Mouse (Mus musculus): Measurements from ENCODE around the gene Mecom. TPM values are rescaled to one million over a fixed set of nuclear protein-coding genes. Genes with fewer than 3 reads are reported as not detected.
A peak's percentile ranks its signal among the peaks of the same experiment; 100 is the strongest.

The Mecom gene
- polyA plus RNA-seq, 1 experiment from 2014 or later: 41.8 TPM

- WGBS (ENCODE audit: insufficient replicate concordance): 81% methylated on average over 13 of the region's 13 CpGs
- H3K27me3 ChIP-seq (ENCODE audit: control insufficient read depth, insufficient read depth, low read length): no peaks in the 10 kb centered on the region
- no peaks in the 10 kb centered on the region for H3K36me3 ChIP-seq (ENCODE audit: control insufficient read depth, insufficient read depth, low read length)
- H3K9me3 ChIP-seq (replicated peaks; ENCODE audit: control insufficient read depth, low read length): no peaks in the 10 kb centered on the region
- H3K9ac ChIP-seq (ENCODE audit: low read depth, low read length): no peak overlapping the region
- H3K4me3 ChIP-seq (ENCODE audit: low read depth, low read length): no peak overlapping the region
- no peaks in the 10 kb centered on the region for H3K4me1 ChIP-seq (ENCODE audit: control insufficient read depth, insufficient read depth, low read length)
- ATAC-seq (replicated peaks; ENCODE audit: insufficient number of reproducible peaks, low FRiP score, low TSS enrichment): no peak
- H3K4me2 ChIP-seq: no peak overlapping the region
- H3K27ac ChIP-seq (ENCODE audit: low read depth, low read length): no peak overlapping the region
Measured at GRCm38 (mm10) chr3:30019961-30020360, 527.8 kb downstream of the Mecom start.

DNA sequence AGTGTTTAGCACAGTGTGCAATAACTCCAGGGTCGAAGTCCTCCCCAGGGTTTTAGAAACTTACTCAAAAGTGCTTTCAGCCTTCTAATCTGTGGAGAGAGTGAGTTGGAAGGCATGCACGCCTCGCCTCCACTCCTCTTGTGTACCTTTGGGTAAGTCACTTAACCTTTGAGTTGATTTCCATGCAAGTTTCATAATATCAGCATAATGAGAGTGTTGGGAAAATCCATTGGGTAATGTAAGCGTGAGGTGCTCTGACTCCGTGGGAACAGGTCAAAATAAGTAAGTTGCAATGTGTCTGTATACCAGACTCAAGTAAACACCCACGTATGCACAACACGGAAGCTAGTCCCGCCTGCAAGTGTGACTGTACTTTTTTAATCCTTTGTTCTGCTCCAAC is 528.4 kb downstream of the Mecom start:
- H3K36me3 ChIP-seq (ENCODE audit: control insufficient read depth, insufficient read depth, low read length): no peaks in the 10 kb centered on the region
- no peak for ATAC-seq (replicated peaks; ENCODE audit: insufficient number of reproducible peaks, low FRiP score, low TSS enrichment)
- H3K9me3 ChIP-seq (replicated peaks; ENCODE audit: control insufficient read depth, low read length): no peaks in the 10 kb centered on the region
- no peak overlapping the region for H3K9ac ChIP-seq (ENCODE audit: low read depth, low read length)
- H3K27me3 ChIP-seq (ENCODE audit: control insufficient read depth, insufficient read depth, low read length): no peaks in the 10 kb centered on the region
- no peak overlapping the region for H3K4me2 ChIP-seq
- WGBS (ENCODE audit: insufficient replicate concordance): 74% methylated on average over 8 of the region's 8 CpGs
- H3K4me3 ChIP-seq (ENCODE audit: low read depth, low read length): no peak overlapping the region
- no peak overlapping the region for H3K27ac ChIP-seq (ENCODE audit: low read depth, low read length)
- H3K4me1 ChIP-seq (ENCODE audit: control insufficient read depth, insufficient read depth, low read length): no peaks in the 10 kb centered on the region

DNA sequence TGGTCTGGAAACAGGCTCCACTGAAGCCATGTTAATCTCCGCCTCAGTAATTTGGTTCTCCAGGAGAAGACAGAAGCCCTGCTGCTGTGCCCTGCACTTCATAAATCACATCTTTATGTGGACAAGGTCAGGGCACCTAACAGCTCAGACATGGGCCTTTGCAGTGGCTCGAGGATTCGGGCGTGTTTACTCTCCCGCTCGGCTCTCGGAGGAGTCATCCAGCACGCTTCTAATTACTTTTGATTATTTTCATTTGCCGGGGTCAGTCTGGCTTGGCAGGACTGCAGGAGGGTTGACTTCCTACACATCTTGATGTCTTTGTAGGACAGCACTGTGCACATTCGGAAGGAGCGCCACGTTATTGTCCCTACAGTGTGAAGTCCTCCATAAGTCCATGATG is 529.6 kb downstream of the Mecom start:
- no peak overlapping the region for H3K27ac ChIP-seq (ENCODE audit: low read depth, low read length)
- H3K4me2 ChIP-seq: no peak overlapping the region
- H3K36me3 ChIP-seq (ENCODE audit: control insufficient read depth, insufficient read depth, low read length): no peaks in the 10 kb centered on the region
- no peaks in the 10 kb centered on the region for H3K27me3 ChIP-seq (ENCODE audit: control insufficient read depth, insufficient read depth, low read length)
- no peak overlapping the region for H3K4me3 ChIP-seq (ENCODE audit: low read depth, low read length)
- no peaks in the 10 kb centered on the region for H3K4me1 ChIP-seq (ENCODE audit: control insufficient read depth, insufficient read depth, low read length)
- ATAC-seq (replicated peaks; ENCODE audit: insufficient number of reproducible peaks, low FRiP score, low TSS enrichment): no peak
- no peak overlapping the region for H3K9ac ChIP-seq (ENCODE audit: low read depth, low read length)
- WGBS (ENCODE audit: insufficient replicate concordance): 42% methylated on average over 12 of the region's 12 CpGs
- no peaks in the 10 kb centered on the region for H3K9me3 ChIP-seq (replicated peaks; ENCODE audit: control insufficient read depth, low read length)

- Histone ChIP-seq H3K4me1 (ENCODE audit: control insufficient read depth, insufficient read depth, low read length) (no peaks in the 10 kb centered on the region), H3K27ac (ENCODE audit: low read depth, low read length) (no peak overlapping the region), H3K9ac (ENCODE audit: low read depth, low read length) (no peak overlapping the region), H3K36me3 (ENCODE audit: control insufficient read depth, insufficient read depth, low read length) (no peaks in the 10 kb centered on the region), H3K4me3 (ENCODE audit: low read depth, low read length) (no peak overlapping the region), H3K4me2 (no peak overlapping the region), H3K9me3 (replicated peaks; ENCODE audit: control insufficient read depth, low read length) (no peaks in the 10 kb centered on the region), H3K27me3 (ENCODE audit: control insufficient read depth, insufficient read depth, low read length) (no peaks in the 10 kb centered on the region)
- no peak for ATAC-seq (replicated peaks; ENCODE audit: insufficient number of reproducible peaks, low FRiP score, low TSS enrichment)
- WGBS (ENCODE audit: insufficient replicate concordance): 68% methylated on average over 5 of the region's 5 CpGs
Measured at GRCm38 (mm10) chr3:30016766-30017165, 531.0 kb downstream of the Mecom start.

- Histone ChIP-seq H3K4me2 (no peak overlapping the region), H3K4me1 (ENCODE audit: control insufficient read depth, insufficient read depth, low read length) (no peaks in the 10 kb centered on the region), H3K27ac (ENCODE audit: low read depth, low read length) (no peak overlapping the region), H3K36me3 (ENCODE audit: control insufficient read depth, insufficient read depth, low read length) (no peaks in the 10 kb centered on the region), H3K9me3 (replicated peaks; ENCODE audit: control insufficient read depth, low read length) (no peaks in the 10 kb centered on the region), H3K27me3 (ENCODE audit: control insufficient read depth, insufficient read depth, low read length) (no peaks in the 10 kb centered on the region), H3K9ac (ENCODE audit: low read depth, low read length) (no peak overlapping the region), H3K4me3 (ENCODE audit: low read depth, low read length) (no peak overlapping the region)
- no peak for ATAC-seq (replicated peaks; ENCODE audit: insufficient number of reproducible peaks, low FRiP score, low TSS enrichment)
- 8% methylated on average over 10 of the region's 10 CpGs for WGBS (ENCODE audit: insufficient replicate concordance)
Measured at GRCm38 (mm10) chr3:30014962-30015660, 532.7 kb downstream of the Mecom start.

GRCm38 (mm10) chr3:30014279-30014678 is 533.5 kb downstream of the Mecom start:
- Histone ChIP-seq H3K9me3 (replicated peaks; ENCODE audit: control insufficient read depth, low read length) (no peaks in the 10 kb centered on the region), H3K27ac (ENCODE audit: low read depth, low read length) (no peak overlapping the region), H3K9ac (ENCODE audit: low read depth, low read length) (no peak overlapping the region), H3K36me3 (ENCODE audit: control insufficient read depth, insufficient read depth, low read length) (no peaks in the 10 kb centered on the region), H3K4me2 (no peak overlapping the region), H3K4me3 (ENCODE audit: low read depth, low read length) (no peak overlapping the region), H3K4me1 (ENCODE audit: control insufficient read depth, insufficient read depth, low read length) (no peaks in the 10 kb centered on the region), H3K27me3 (ENCODE audit: control insufficient read depth, insufficient read depth, low read length) (no peaks in the 10 kb centered on the region)
- no peak for ATAC-seq (replicated peaks; ENCODE audit: insufficient number of reproducible peaks, low FRiP score, low TSS enrichment)
- WGBS (ENCODE audit: insufficient replicate concordance): 57% methylated on average over 1 of the region's 1 CpGs

DNA sequence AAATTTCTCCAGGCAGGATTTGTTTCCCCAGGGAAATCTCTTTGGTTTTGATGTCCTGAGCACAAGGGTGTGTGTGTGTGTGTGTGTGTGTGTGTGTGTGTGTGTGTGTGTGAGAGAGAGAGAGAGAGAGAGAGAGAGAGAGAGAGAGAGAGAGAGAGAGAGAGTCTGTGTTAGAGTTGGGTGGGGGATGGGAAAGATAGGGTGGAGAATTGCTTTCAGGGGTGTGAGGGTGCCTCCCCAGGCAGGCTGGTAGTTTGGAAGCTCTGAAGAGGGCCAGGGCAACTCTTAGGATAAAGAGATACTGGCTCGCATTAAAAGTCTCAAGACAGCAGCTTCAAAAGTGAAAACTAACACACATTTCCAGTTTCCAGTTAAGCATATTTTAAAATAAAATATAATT is 534.4 kb downstream of the Mecom start:
- Histone ChIP-seq H3K4me3 (ENCODE audit: low read depth, low read length) (peak overlapping the region; percentile 71), H3K9me3 (replicated peaks; ENCODE audit: control insufficient read depth, low read length) (no peaks in the 10 kb centered on the region), H3K27me3 (ENCODE audit: control insufficient read depth, insufficient read depth, low read length) (no peaks in the 10 kb centered on the region), H3K27ac (ENCODE audit: low read depth, low read length) (peak overlapping the region; percentile 93), H3K36me3 (ENCODE audit: control insufficient read depth, insufficient read depth, low read length) (no peaks in the 10 kb centered on the region), H3K4me2 (peak overlapping the region; percentile 64), H3K9ac (ENCODE audit: low read depth, low read length) (no peak overlapping the region), H3K4me1 (ENCODE audit: control insufficient read depth, insufficient read depth, low read length) (no peaks in the 10 kb centered on the region)
- no peak for ATAC-seq (replicated peaks; ENCODE audit: insufficient number of reproducible peaks, low FRiP score, low TSS enrichment)
- 9% methylated on average over 1 of the region's 1 CpGs for WGBS (ENCODE audit: insufficient replicate concordance)

GRCm38 (mm10) chr3:30012666-30013365 is 535.0 kb downstream of the Mecom start:
- Histone ChIP-seq H3K9ac (ENCODE audit: low read depth, low read length) (peak overlapping the region; percentile 81), H3K27ac (ENCODE audit: low read depth, low read length) (peak overlapping the region; percentile 93), H3K4me2 (peak overlapping the region; percentile 64), H3K9me3 (replicated peaks; ENCODE audit: control insufficient read depth, low read length) (no peaks in the 10 kb centered on the region), H3K36me3 (ENCODE audit: control insufficient read depth, insufficient read depth, low read length) (no peaks in the 10 kb centered on the region), H3K4me1 (ENCODE audit: control insufficient read depth, insufficient read depth, low read length) (no peaks in the 10 kb centered on the region), H3K27me3 (ENCODE audit: control insufficient read depth, insufficient read depth, low read length) (no peaks in the 10 kb centered on the region), H3K4me3 (ENCODE audit: low read depth, low read length) (peak overlapping the region; percentile 71)
- peak; percentile 58 for ATAC-seq (replicated peaks; ENCODE audit: insufficient number of reproducible peaks, low FRiP score, low TSS enrichment)
- under 1% methylated on average over 29 of the region's 29 CpGs for WGBS (ENCODE audit: insufficient replicate concordance)

GRCm38 (mm10) chr3:30012150-30012549 is 535.7 kb downstream of the Mecom start:
- no peaks in the 10 kb centered on the region for H3K27me3 ChIP-seq (ENCODE audit: control insufficient read depth, insufficient read depth, low read length)
- WGBS (ENCODE audit: insufficient replicate concordance): under 1% methylated on average over 27 of the region's 27 CpGs

More at GRCm38 (mm10) chr3:30012150-30012549, 535.7 kb downstream of the Mecom start:
- no peaks in the 10 kb centered on the region for H3K36me3 ChIP-seq (ENCODE audit: control insufficient read depth, insufficient read depth, low read length)
- peak overlapping the region; percentile 93 for H3K27ac ChIP-seq (ENCODE audit: low read depth, low read length)
- H3K9me3 ChIP-seq (replicated peaks; ENCODE audit: control insufficient read depth, low read length): no peaks in the 10 kb centered on the region
- ATAC-seq (replicated peaks; ENCODE audit: insufficient number of reproducible peaks, low FRiP score, low TSS enrichment): no peak
- H3K9ac ChIP-seq (ENCODE audit: low read depth, low read length): peak overlapping the region; percentile 81
- H3K4me1 ChIP-seq (ENCODE audit: control insufficient read depth, insufficient read depth, low read length): no peaks in the 10 kb centered on the region
- peak overlapping the region; percentile 64 for H3K4me2 ChIP-seq
- H3K4me3 ChIP-seq (ENCODE audit: low read depth, low read length): peak overlapping the region; percentile 71
